Mouse (Mus musculus): ENCODE results near the gene Megf6.

The Megf6 gene

DNA sequence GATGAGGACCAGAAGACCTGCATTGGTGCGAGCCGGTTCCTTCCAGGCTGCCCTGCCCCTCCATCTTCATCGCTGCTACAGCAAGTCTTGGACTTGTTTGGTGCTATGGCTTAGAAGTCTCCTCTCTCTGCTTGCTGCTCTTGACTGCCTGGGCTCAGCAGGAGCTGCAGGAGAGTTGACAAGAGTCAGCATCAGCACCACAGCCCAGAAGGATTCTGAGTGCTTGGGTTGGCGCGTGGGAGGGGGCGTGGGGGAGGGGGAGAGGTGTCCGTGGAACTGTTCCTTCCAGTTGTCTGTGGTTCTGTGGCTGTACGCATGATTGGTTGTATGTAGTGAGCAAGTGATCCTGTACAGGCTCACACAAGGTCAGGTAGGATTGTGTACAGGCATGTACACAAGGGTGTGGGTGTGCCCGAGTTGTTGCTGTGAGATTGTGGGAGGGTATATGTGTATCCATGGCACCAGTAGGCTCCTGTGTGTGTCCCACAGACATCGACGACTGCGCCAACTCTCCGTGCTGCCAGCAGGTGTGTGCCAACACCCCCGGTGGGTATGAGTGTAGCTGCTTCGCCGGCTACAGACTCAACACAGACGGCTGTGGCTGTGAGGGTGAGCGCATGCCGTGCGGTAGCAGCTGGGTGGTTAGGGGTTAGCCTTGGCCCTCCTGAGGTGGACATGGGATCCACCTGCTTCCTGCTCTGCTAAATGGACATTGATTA, 82.2 kb downstream of the Megf6 start:
- DNase-seq (ENCODE audit: low spot score), result no peak

DNA sequence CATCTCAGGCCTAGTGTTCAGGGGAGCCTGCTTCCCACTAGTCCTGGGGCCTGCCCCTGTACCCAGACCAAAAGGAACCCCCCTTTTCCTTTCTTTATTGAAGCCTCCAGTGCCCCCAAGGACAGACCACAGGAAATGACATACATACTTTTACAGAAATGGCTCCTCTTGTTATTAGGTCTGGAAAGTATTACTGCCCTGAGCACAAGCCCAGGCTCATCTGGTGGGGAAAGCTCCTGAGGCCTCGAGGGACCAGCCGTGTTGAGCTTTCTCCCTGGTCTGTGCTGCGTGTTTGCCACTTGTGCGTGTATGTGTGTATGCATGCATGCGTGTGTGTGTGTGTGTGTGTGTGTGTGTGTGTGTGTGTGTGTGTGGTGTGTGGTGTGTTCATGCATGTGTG, 90.2 kb downstream of the Megf6 start:
- DNase-seq (ENCODE audit: low spot score), result no peak

DNA sequence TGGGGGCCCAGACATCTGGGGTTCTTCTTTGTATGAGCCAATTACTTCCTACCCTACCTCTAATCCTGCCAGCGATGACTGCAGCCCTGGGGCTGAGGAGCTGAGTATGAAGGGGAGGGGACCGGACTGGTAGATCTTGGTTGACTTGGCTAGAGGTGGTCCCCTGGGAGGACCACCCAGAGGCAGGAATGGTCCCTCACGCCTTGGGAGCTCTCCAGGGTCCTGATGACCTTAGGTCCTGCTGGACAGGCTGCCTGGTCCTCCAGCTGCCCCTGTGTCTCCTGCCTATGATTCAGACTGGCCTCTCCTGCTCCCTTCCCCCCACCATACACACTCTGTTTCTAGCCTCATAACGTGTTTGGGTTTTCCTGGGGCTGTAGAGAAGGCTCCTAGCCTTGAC, 91.5 kb downstream of the Megf6 start:
- DNase-seq (ENCODE audit: low spot score), result no peak

DNA sequence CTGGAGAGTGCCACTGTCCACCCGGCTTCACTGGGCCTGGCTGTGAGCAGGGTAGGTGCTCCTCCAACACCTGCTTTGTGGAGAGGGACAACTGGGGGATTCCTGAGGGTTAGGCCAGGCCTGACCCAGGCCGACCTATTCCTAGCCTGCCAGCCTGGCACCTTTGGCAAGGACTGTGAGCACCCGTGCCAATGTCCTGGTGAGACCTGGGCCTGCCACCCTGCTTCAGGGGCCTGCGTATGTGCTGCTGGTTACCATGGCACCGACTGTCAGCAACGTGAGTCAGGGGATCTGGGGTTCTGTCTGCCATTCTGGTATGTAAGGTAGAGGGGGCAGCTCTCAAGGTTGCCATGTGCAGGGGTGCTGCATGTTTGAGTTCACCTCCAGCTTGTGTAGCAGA, 97.0 kb downstream of the Megf6 start:
- no peak for DNase-seq (ENCODE audit: low spot score)

DNA sequence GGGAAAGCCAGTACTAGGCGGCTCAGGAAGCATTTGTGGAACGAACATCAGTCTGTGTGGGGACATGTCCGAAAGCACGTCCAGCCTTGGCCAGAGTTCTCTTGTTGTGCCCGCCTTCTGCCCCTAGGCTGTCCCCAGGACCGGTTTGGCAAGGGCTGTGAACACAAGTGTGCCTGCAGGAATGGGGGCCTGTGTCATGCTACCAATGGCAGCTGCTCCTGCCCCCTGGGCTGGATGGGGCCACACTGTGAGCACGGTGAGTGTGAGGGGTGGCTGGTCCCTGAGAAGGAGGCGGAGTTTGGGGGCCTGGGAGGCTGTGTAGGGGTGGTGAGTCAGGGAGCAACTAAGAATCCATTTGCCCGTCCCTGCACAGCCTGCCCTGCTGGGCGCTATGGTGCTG, 99.0 kb downstream of the Megf6 start:
- peak; percentile 87 for DNase-seq (ENCODE audit: low spot score)

DNA sequence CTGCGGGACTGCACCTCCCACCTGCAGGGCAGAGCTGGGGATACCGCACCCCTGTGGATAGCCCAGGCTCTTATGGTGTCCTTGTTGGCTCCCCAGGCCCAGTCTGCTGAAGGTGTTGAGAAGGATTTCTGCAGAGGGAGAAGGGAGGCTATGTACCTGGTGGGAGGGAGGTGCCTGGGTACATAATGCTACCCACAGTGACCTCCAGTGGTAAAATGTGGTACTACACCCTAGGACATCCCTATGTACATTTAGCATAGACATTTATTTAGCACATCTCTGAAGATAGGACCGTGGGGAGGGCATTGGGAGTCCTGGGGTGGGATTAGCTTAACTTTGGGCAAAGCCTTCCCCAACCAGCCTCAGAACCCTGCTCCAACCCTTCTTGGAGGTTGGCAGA, 102.5 kb downstream of the Megf6 start:
- peak; percentile 78 for DNase-seq (ENCODE audit: low spot score)

DNA sequence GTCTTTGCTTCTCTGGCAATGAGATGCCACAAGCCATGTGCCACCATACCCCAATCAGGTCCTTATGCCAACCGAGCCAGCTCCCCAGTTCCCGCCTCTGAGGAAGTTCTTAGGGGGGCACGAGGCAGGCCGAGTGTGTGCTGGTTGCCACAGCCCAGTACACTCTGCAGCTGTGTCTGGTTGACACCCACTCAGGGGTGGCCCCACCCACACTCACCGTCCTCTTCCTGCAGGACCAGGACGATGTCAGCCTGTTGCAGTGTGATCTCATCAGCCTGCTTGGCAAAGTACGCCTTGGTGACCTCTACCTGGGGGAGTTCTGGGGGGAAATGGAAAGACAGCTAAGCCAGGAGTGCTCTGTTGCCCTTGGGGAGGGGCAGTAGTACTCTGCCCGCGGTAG, 109.0 kb downstream of the Megf6 start:
- DNase-seq (ENCODE audit: low spot score), result no peak

DNA sequence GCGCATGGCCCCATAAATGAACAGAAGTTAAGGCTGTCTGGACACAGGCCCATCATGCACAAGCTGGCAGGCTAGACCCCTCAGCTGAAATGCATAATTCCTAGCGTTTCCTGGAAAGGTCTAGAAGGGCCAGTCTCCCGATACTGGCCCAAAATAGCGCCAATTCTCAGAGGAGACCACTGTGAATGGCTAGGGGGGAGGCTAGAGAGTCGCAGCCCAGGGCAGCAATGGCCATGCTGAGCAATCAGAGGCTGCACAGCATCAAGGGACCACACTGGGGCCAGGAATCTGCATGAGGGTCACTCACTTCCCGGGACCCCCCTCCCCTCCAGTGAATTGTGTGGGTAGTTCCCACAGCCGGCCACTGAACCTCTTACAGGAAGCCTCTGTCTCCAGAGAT, 113.1 kb downstream of the Megf6 start:
- no peak for DNase-seq (ENCODE audit: low spot score)

DNA sequence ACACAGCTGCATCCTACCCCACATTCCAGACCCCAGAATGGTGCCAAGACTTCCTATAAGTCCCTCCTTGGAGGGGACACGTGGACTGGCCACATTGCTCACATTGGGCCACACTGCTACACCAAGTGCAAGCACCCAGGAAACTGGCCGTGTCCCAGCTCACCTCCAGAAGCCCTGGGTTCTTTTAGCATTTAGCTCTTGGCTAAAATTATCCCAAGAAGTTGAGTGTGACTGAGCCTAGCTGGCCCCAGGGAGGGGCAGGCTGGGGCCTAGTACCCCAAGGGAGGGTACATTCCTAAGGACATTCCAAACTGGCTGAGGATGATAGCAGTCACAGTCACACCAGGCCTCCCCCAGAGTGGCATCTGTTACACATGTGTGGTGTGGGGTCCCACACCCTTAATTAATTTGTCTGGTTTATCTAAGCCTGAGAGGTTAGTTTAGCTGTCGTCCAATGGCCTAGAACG, 123.2 kb downstream of the Megf6 start:
- DNase-seq (ENCODE audit: low spot score), result no peak

DNA sequence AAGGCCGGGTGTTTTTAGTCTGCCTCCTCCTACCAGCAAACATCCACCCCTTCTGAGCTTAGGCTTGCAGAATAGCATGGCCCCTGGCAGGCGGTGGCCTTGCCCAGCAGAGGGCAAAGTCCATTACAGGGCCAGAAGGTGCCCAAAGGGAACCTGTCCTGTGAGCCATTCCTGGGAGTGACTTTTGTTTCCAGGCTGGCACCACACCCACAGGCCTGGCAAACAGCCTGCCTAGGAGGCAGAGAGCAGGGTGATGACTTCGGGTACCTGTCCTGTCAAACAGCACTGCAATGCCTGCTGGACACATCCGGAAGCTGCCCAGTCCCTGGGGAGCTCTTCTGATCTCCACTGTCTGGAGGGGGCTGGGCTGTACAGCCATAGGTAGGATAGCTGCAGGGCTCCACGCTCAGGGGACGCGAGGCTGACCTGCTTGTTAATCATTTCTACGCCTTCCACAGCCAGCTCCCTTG, 123.8 kb downstream of the Megf6 start:
- no peak for DNase-seq (ENCODE audit: low spot score)

DNA sequence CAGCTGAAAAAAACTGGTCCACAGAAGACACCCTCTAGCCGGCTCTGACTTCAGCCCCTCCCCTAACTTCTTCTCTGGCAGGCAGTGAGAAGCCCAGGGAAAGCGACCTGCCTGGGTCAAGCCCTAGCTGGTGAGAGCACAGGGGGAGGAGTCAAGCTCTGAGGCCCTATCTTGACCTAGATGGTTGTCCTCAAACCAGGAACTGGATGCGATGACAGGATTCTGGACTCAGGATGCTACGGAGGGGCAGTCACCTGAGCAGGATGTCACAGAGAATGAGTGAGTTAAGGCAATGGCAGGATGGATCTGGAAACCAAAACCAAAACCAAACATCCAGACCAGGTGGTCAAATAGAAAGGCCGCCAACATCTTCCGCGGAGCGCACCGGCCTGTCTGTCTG, 127.2 kb downstream of the Megf6 start:
- peak; percentile 28 for DNase-seq (ENCODE audit: low spot score)

DNA sequence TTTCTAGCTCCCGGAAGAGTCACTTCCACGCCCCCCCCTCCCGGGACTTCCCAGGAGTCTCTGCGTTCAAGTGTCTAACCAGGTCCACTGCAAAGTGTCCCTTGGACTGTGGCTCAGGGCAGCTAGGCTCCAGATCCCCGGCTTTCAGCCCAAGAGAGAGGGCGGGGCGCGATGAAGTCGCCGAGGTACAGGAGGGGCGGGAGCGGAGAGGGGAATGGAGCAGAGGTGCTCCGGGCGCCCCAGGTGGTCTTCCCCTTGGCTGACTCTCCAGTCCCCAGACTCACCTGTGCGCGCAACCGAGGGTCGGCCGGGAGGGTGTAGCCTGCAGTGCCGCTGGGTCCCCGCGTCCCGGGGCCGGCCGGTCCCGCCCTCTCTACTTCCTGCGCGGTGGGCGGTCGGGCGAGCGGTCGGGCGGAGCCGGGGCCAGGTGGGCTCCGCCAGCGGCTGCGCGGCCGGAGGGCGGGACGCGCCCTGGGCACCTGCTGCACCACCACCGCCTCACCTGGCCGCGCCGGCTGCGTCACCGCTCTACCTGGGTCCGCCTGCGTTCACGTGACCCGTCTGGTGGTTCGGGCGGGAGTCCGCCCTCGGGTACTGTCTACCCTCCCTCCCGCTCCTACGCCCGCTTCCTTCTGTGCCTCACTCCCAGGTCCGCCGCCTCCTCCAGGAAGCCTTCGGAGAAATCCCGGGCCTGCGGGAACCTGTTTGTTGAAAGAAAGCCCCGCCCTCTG, 129.2 kb downstream of the Megf6 start:
- DNase-seq (ENCODE audit: low spot score), result peak; percentile 80

DNA sequence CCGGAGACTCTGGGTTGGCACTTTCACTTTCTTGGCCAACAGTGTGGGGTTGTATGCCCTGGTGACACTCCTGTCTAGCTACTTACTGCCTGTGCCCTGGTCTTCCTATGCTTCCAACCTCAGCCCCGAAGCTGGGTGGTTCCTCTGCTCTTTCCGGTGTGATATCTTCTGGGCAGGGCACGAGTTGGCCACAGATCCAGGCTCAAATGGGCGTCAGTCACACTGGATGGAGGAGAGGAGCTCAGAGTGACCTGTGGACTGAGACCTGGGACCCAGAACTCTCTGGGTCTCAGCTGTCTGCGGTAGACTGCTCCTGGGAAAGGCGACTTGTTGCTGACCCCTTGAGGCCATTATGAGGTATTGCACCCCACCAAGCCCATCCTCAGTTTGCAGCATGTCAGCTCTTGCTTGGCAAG, 130.9 kb downstream of the Megf6 start, which contains the start of gene Arhgef16:
Arhgef16 (minus strand) TSS at position 211 of the 416 bp plus-strand sequence.
- DNase-seq (ENCODE audit: low spot score), result peak; percentile 37

DNA sequence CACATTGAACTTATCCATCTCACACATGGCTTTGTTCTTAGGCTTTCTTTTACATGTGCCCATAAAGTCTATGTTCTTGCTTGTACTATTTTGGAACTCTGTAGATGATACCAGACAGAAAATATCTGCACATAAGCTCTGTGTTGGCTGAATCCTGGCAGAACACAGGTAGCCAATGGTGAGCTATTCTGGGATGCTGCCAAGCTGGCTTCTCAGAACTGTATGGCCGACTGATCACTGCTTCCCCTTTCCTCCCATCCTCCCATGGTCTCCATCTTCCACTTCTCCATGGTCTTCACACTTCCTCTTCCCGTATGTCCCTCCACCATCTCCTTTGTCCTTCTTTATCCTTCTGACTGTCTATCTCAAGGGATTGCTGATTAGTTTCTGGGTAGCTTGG, 138.6 kb downstream of the Megf6 start:
- DNase-seq (ENCODE audit: low spot score), result no peak

DNA sequence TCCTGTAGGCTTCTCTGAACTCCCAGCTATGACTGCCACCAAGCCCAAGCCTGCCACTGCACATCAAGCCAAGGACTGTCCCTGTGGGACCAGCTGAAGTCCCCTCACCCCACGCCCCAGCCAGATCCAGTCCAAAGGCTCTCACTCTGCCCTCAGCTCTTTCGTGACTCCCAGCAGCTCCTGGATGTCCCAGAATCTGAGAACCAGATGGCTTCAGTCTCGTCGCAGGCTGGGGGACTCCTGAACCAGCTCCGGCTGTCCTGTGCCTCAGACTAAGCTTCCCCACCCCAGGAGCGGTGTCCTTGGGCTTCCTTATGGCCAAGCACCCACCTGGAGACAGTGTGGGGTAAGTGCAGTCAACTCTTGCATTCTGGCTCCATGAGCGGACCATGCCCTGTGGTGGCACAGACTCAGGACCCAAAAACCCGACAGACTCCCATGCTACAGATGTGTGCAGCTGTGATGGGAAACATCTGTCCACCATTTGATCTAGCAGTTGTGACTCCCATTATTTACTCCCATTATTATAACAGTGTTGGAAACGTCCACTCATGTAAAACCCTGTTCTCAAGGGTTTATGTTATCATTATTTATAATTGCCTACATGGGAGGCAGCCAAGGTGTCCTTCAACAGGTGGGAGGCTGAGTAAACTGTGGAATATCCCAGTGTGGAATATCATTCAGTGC, 140.2 kb downstream of the Megf6 start:
- no peak for DNase-seq (ENCODE audit: low spot score)

DNA sequence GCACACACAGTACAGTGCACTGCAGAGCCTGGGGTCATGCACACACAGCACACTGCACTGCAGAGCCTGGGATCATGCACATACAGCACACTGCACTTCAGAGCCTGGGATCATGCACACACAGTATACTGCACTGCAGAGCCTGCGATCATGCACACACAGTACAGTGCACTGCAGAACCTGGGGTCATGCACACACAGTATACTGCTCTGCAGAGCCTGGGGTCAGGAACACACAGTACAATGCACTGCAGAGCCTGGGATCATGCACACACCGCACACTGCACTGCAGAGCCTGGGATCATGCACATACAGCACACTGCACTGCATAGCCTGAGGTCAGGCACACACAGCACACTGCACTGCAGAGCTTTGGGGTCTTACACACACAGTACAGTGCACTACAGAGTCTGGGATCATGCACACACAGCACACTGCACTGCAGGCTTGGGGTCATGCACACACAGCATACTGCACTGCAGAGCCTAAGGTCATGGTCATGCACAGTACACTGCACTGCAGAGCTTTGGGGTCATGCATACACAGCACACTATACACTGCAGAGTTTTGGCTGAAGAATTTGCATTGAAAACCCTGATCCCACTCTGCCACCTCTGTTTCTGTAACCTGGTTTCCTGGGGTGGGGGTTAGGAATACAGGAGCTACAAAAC, 141.7 kb downstream of the Megf6 start:
- DNase-seq (ENCODE audit: low spot score), result no peak

DNA sequence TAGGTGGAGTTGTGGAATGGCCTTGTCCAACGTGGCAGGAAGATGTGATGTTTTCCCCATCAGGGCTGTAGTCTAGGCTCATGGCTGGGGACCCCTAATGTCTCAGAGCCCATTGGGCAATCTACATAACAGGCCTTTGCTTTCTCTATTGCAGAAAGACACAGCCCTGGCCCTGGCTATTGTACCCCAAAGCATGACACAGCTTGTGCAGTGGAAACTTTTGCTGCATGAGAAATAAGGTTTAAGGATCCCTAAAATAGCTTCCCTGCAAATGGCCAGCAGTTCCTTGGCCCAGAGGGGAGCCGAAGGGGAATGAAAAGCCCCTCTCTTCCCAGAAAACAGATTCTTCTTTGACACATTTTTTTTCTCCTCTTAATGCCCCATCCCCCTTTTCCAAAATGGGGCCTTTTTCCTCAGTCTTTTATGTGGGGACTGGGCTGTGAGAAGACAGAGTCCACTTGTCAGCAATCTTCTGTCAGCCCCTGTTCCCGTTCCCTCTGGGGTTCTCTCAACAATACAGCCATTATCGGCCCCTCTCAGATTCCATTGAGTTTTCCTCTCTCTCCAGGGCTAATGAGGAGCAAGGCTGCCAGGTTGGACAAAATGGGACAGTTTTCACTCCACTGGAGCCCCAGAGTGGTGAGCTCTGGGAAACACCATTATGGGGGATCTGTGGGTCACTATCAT, 142.5 kb downstream of the Megf6 start:
- no peak for DNase-seq (ENCODE audit: low spot score)

DNA sequence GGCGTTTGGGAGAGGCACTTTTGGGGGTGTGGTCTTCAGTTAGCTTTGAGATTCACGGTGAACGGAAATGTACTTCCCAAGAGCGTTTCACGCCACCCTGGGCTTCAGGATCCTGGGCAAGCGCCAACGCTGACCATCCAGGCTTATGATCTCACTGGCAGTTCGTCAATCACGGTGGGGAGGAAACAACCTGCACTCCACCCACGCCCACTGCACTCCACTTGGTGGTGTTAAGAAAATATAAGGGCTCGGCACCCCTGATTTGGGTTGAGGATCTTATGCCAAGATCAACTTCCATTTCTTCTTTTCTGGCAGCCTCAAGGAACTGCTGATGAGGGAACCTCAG, 143.1 kb downstream of the Megf6 start:
- no peak for DNase-seq (ENCODE audit: low spot score)

Measured in urinary bladder, postnatal 14 days (tissue).